Mouse (Mus musculus) stomach, embryonic 14.5 days (tissue): ENCODE data around the gene Ttll11. TPM values are rescaled to one million over a fixed set of nuclear protein-coding genes. Genes with fewer than 3 reads are reported as not detected.
A peak's percentile ranks its signal among the peaks of the same experiment; 100 is the strongest.

Source experiments
- ATAC-seq: fragments of 200-750 bp; cut with Nextera tagmentation; 2 replicates; pipeline ENCODE4 v1.8.0; 2017; ENCODE audit warnings: low read depth, moderate TSS enrichment; ENCODE audit not compliant: insufficient number of reproducible peaks, insufficient read depth, low FRiP score
- H3K27ac ChIP-seq: fragments of 300-500 bp; sonication (generic); 2 replicates; pipeline ENCODE4 v1.5.1; 2014; ENCODE audit warnings: mild to moderate bottlenecking, low read length, moderate library complexity, mixed read lengths
- H3K27me3 ChIP-seq: fragments of 300-500 bp; sonication (generic); 2 replicates; pipeline ENCODE4 v1.6.1; 2014; ENCODE audit warnings: low read length, control low read depth, mixed read lengths; ENCODE audit not compliant: control insufficient read depth, insufficient read depth
- H3K36me3 ChIP-seq: fragments of 300-500 bp; sonication (generic); 2 replicates; pipeline ENCODE4 v1.6.1; 2014; ENCODE audit warnings: mild to moderate bottlenecking, control low read depth, low read length, moderate library complexity, mixed read lengths; ENCODE audit not compliant: control insufficient read depth, insufficient read depth
- H3K4me1 ChIP-seq: fragments of 300-500 bp; sonication (generic); 2 replicates; pipeline ENCODE4 v1.6.1; 2014; ENCODE audit warnings: low read length, control low read depth, mixed read lengths; ENCODE audit not compliant: control insufficient read depth, insufficient read depth
- H3K4me2 ChIP-seq: fragments of 300-500 bp; sonication (generic); replicated peaks from 2 replicates; pipeline ENCODE4 v1.6.1; 2014; ENCODE audit warnings: low read depth, low read length, control low read depth
- H3K4me3 ChIP-seq: fragments of 300-500 bp; sonication (generic); 2 replicates; pipeline ENCODE4 v1.5.1; 2014; ENCODE audit warnings: low read depth, low read length, control low read depth
- H3K9ac ChIP-seq: fragments of 300-500 bp; sonication (generic); replicated peaks from 2 replicates; pipeline ENCODE4 v1.6.1; 2014; ENCODE audit warnings: low read depth, mild to moderate bottlenecking, control low read depth, low read length, moderate library complexity, mixed read lengths
- H3K9me3 ChIP-seq: fragments of 300-500 bp; sonication (generic); 2 replicates; pipeline ENCODE4 v1.6.1; 2016; ENCODE audit warnings: low read depth, low read length, control low read depth; ENCODE audit not compliant: control insufficient read depth
- WGBS: fragments of 180-500 bp; shearing (Covaris S2); extraction: QIAGEN DNeasy Blood & Tissue Kit; methylation state at CpG from one replicate; pipeline ENCODE4 v1.1.7; 2014; 5-methylcytosine and 5-hydroxymethylcytosine counted together
- polyA plus RNA-seq: library from polyadenylated mRNA; unstranded; fragments of >200 nt; fragmentation: Nextera tagmentation; extraction: Ambion mirVana; gene quantifications from 2 replicates; pipeline ENCODE4 v1.2.1, GENCODE M21; 2014

Gene Ttll11
- polyA plus RNA-seq, 1 experiment from 2014 or later: 0.41 TPM

DNA sequence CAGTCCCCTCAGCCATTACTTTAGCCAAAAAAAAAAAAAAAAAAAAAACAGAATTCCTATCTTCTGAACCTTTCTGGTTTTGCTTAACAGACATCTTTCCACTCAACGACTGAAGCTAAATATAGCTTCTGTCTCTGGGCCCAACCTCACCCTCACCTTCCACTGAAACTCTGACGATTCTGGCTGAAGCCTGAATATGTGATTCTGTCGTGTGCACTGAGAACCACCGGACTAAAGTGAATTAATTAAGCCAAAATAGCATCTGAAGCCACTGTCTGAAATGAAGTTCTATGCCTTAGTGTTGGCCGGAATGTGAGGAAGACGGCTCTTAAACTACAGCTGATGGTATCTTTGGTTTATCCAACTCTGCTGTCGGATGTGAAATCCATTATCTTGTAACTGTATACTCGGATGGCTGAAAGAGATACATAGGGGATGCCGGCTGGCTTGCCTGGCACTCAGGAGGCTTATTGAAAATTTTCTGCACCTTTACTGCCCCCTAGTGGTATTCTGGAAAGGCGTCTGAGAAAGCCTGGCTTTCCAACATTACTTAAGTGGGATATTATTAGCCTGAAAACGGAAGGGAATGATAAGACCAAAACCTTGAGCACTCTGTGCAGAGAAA is 73.4 kb downstream of the Ttll11 start:
- 10% methylated on average over 11 of the region's 11 CpGs for WGBS
- peak; percentile 58; the same call in 1 of the 2 replicates for ATAC-seq
- Histone ChIP-seq H3K9me3 (no peaks in the 10 kb centered on the region), H3K4me2 (no peak overlapping the region), H3K9ac (no peak overlapping the region), H3K36me3 (no peaks in the 10 kb centered on the region), H3K4me1 (no peaks in the 10 kb centered on the region), H3K27me3 (no peaks in the 10 kb centered on the region), H3K4me3 (no peak overlapping the region), H3K27ac (no peak overlapping the region)

DNA sequence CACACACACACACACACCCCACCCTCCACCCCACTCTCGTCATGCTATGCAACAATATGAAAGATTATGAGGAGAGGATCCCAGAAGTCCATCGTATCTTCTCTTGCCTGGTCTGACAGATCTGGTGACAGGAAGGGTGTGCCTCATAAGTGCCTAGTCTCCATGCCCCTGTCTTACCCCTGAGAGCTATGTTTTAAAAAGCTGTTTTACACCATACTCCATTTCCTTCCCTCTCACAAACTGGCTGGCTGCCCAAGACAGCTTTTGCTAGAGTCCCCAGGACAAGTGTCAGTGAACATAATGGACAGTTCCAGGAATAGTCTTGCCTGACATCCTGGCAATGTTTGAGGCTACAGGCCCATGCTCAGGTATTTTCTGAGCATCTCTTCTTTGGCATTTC is 78.9 kb downstream of the Ttll11 start:
- Histone ChIP-seq H3K36me3 (no peaks in the 10 kb centered on the region), H3K9me3 (no peaks in the 10 kb centered on the region), H3K27ac (no peak overlapping the region), H3K4me3 (no peak overlapping the region), H3K4me2 (no peak overlapping the region), H3K27me3 (no peaks in the 10 kb centered on the region), H3K9ac (no peak overlapping the region), H3K4me1 (no peaks in the 10 kb centered on the region)
- WGBS: 65% methylated on average over 2 of the region's 2 CpGs
- no peak for ATAC-seq

DNA sequence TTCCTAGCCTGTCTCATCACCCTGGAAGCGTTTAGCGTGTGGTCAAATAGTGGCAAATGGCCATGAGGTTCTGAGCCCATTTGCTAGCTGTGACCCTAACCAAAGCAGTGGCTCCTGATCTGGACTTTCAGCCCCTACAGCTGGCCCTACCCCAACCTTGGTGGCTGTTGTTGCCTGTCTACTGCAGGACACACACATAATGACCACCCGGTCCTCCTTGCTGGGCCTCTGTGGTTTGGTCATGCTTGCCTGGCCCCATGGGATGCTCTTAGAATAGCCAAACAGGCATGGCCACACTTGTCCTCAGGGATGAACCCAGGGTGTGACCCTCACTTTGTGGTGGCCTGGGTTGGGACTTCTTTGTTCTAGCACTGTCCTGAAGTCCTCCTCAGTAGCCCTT is 80.0 kb downstream of the Ttll11 start:
- 90% methylated on average over 3 of the region's 3 CpGs for WGBS
- no peak for ATAC-seq

DNA sequence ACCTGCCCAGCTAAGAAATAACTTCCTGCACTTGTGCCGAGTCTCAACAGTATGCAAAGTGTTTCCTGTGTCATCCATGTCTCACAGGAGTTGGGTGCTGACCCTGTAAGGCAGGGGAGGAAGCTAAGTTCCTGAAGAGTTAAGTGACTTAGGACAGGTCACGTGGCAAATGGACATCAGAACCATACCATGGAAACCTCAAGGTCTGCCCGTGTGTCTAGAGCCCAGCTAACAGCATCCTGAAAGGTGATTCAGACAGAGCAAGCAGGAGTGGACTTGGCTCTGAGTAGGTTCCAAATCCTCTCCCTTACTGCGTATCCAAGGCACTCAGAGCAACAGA is 80.6 kb downstream of the Ttll11 start:
- H3K27me3 ChIP-seq: no peaks in the 10 kb centered on the region
- no peak overlapping the region for H3K9ac ChIP-seq
- 78% methylated on average over 4 of the region's 4 CpGs for WGBS
- no peak overlapping the region for H3K4me3 ChIP-seq
- no peak for ATAC-seq
- H3K27ac ChIP-seq: no peak overlapping the region
- no peaks in the 10 kb centered on the region for H3K36me3 ChIP-seq
- no peaks in the 10 kb centered on the region for H3K9me3 ChIP-seq
- no peak overlapping the region for H3K4me2 ChIP-seq
- no peaks in the 10 kb centered on the region for H3K4me1 ChIP-seq

More for the DNA sequence above, 80.0 kb downstream of the Ttll11 start:
- Histone ChIP-seq H3K4me3 (no peak overlapping the region), H3K27me3 (no peaks in the 10 kb centered on the region), H3K4me2 (no peak overlapping the region), H3K27ac (no peak overlapping the region), H3K4me1 (no peaks in the 10 kb centered on the region), H3K9ac (no peak overlapping the region), H3K36me3 (no peaks in the 10 kb centered on the region), H3K9me3 (no peaks in the 10 kb centered on the region)

GRCm38 (mm10) chr2:35898425-35899134 is 81.1 kb downstream of the Ttll11 start:
- ATAC-seq: no peak
- Histone ChIP-seq H3K27ac (no peak overlapping the region), H3K4me1 (no peaks in the 10 kb centered on the region), H3K27me3 (no peaks in the 10 kb centered on the region), H3K36me3 (no peaks in the 10 kb centered on the region), H3K4me2 (no peak overlapping the region), H3K4me3 (no peak overlapping the region), H3K9ac (no peak overlapping the region), H3K9me3 (no peaks in the 10 kb centered on the region)
- 66% methylated on average over 6 of the region's 6 CpGs for WGBS

DNA sequence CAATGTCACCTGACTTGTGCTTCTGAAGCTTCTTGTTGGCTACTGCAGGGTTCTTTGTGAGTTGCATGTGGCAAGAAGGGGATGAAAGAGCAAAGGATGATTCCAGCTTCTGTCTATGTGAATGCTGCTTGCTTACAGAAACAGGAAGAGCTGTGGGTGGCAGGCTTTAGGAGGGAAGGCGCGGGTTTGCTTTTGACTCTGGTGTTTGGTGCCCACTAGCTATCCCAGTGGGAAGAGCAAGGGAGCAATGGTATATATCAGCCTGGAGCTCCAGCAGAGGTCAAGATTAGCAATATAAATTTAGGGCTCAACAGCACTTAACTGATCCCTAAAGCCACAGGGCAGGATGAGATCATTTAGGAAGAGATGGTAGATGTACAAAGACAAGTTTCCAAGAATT is 82.6 kb downstream of the Ttll11 start:
- Histone ChIP-seq H3K27ac (no peak overlapping the region), H3K27me3 (no peaks in the 10 kb centered on the region), H3K4me3 (no peak overlapping the region), H3K9ac (no peak overlapping the region), H3K36me3 (no peaks in the 10 kb centered on the region), H3K4me2 (no peak overlapping the region), H3K4me1 (no peaks in the 10 kb centered on the region), H3K9me3 (no peaks in the 10 kb centered on the region)
- WGBS: 79% methylated on average over 2 of the region's 2 CpGs
- no peak for ATAC-seq

DNA sequence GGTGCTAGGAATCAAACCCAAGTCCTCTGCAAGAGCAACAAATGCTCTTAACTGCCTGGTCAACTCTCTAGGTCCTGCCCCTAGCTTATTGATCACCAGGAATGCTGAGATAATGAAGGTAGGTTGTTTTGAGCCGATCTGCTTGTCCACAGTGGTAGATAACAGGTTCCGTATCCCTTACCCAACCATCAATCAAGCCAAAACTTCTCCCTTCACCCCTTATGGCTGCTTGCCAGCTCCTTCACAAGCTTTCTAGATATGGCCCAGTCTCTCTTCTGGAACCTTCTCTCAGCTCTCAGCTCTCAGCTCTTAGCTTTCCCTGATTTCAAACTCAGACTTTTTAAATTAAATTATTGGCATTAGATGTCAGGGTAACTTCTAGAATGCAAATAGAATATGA is 85.2 kb downstream of the Ttll11 start:
- Histone ChIP-seq H3K4me2 (no peak overlapping the region), H3K4me3 (no peak overlapping the region), H3K4me1 (no peaks in the 10 kb centered on the region), H3K36me3 (no peaks in the 10 kb centered on the region), H3K27me3 (no peaks in the 10 kb centered on the region), H3K9me3 (no peaks in the 10 kb centered on the region), H3K27ac (no peak overlapping the region), H3K9ac (no peak overlapping the region)
- ATAC-seq: no peak
- WGBS: 51% methylated on average over 2 of the region's 2 CpGs

- Histone ChIP-seq H3K4me1 (no peaks in the 10 kb centered on the region), H3K4me3 (no peak overlapping the region), H3K36me3 (no peaks in the 10 kb centered on the region), H3K27me3 (no peaks in the 10 kb centered on the region), H3K9ac (no peak overlapping the region), H3K4me2 (no peak overlapping the region), H3K9me3 (no peaks in the 10 kb centered on the region), H3K27ac (no peak overlapping the region)
- 82% methylated on average over 3 of the region's 3 CpGs for WGBS
- no peak for ATAC-seq
Measured at GRCm38 (mm10) chr2:35890635-35891034, 89.1 kb downstream of the Ttll11 start.

DNA sequence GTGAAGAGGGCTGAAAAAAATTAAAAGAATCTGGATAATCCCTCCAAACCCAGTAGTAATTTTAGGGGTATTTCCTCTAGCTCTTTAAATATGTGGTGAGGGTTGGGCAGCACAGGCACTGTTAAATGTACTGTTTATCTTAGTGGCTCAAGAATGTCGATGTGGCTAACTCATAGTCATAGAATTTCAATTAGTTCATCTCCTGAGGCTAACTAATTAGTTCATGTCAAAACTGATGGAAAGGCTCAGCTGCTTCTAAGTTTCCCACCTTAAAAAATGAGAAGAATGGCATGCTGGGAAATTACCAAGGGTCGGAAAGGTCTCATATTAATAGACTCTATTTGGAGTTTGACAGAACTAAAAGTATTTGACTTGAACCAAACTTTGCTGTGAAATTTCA is 89.9 kb downstream of the Ttll11 start:
- H3K9ac ChIP-seq: no peak overlapping the region
- H3K27ac ChIP-seq: no peak overlapping the region
- H3K4me3 ChIP-seq: no peak overlapping the region
- H3K36me3 ChIP-seq: no peaks in the 10 kb centered on the region
- H3K27me3 ChIP-seq: no peaks in the 10 kb centered on the region
- 50% methylated on average over 2 of the region's 2 CpGs for WGBS
- no peak overlapping the region for H3K4me2 ChIP-seq
- no peaks in the 10 kb centered on the region for H3K9me3 ChIP-seq
- no peaks in the 10 kb centered on the region for H3K4me1 ChIP-seq
- ATAC-seq: no peak
